Mouse (Mus musculus) thymus, postnatal 4 days (tissue): ENCODE data around the gene Rfxap.
A peak's percentile ranks its signal among the peaks of the same experiment; 100 is the strongest.

Source experiments
- DNase-seq: peaks from one replicate; pipeline ENCODE4 v3.0.0; 2021

Rfxap gene

GRCm38 (mm10) chr3:54807666-54808217 lies at the start of gene Rfxap:
Gene Rfxap, minus strand, starts transcription at chr3:54807791.
- DNase-seq, result peak; percentile 99

GRCm38 (mm10) chr3:54835421-54835820 lies 27.8 kb upstream of the Rfxap start:
- no peak for DNase-seq

- no peak for DNase-seq
Measured at GRCm38 (mm10) chr3:54832491-54832890, 24.9 kb upstream of the Rfxap start.

- no peak for DNase-seq
Measured at GRCm38 (mm10) chr3:54822526-54822925, 14.9 kb upstream of the Rfxap start.

GRCm38 (mm10) chr3:54815292-54815691 lies 7.7 kb upstream of the Rfxap start:
- DNase-seq, result peak; percentile 76

GRCm38 (mm10) chr3:54814622-54815021 lies 7.0 kb upstream of the Rfxap start:
- DNase-seq, result no peak

GRCm38 (mm10) chr3:54813418-54813988 lies 5.9 kb upstream of the Rfxap start:
- no peak for DNase-seq

GRCm38 (mm10) chr3:54811616-54812015 lies 4.0 kb upstream of the Rfxap start:
- DNase-seq, result no peak

- DNase-seq, result no peak
Measured at GRCm38 (mm10) chr3:54809111-54809510, 1.5 kb upstream of the Rfxap start.

- peak; percentile 70 for DNase-seq
Measured at GRCm38 (mm10) chr3:54807061-54807661, 430 bp downstream of the Rfxap start.

- no peak for DNase-seq
Measured at GRCm38 (mm10) chr3:54803713-54804112, 3.9 kb downstream of the Rfxap start.

- peak; percentile 76 for DNase-seq
Measured at GRCm38 (mm10) chr3:54797211-54797610, 10.4 kb downstream of the Rfxap start.

GRCm38 (mm10) chr3:54795806-54796205 lies 11.8 kb downstream of the Rfxap start:
- DNase-seq, result no peak

- DNase-seq, result peak; percentile 31
Measured at GRCm38 (mm10) chr3:54795379-54795778, 12.2 kb downstream of the Rfxap start.

GRCm38 (mm10) chr3:54793762-54794161 lies 13.8 kb downstream of the Rfxap start:
- DNase-seq, result peak; percentile 39

GRCm38 (mm10) chr3:54791822-54792677 lies 15.5 kb downstream of the Rfxap start:
- no peak for DNase-seq

GRCm38 (mm10) chr3:54790601-54791000 lies 17.0 kb downstream of the Rfxap start:
- no peak for DNase-seq

- no peak for DNase-seq
Measured at GRCm38 (mm10) chr3:54775989-54776631, 31.5 kb downstream of the Rfxap start.

GRCm38 (mm10) chr3:54773613-54774012 lies 34.0 kb downstream of the Rfxap start:
- DNase-seq, result no peak

- no peak for DNase-seq
Measured at GRCm38 (mm10) chr3:54769349-54770275, 38.0 kb downstream of the Rfxap start.

- DNase-seq, result no peak
Measured at GRCm38 (mm10) chr3:54768592-54768991, 39.0 kb downstream of the Rfxap start.

- DNase-seq, result no peak
Measured at GRCm38 (mm10) chr3:54766811-54767210, 40.8 kb downstream of the Rfxap start.
